Mouse (Mus musculus): ENCODE measurements at regions not wholly inside any gene's neighbourhood (a gene's known extent, or its start where the extent isn't known, plus 50 kb on each side); places are given as distances from the start of the nearest gene placed in this dataset.
"Not testable (repeated sequence)": the region's sequence is repeated elsewhere in the genome, so short reads cannot be mapped to it uniquely, and the experiment has no call there.

DNA sequence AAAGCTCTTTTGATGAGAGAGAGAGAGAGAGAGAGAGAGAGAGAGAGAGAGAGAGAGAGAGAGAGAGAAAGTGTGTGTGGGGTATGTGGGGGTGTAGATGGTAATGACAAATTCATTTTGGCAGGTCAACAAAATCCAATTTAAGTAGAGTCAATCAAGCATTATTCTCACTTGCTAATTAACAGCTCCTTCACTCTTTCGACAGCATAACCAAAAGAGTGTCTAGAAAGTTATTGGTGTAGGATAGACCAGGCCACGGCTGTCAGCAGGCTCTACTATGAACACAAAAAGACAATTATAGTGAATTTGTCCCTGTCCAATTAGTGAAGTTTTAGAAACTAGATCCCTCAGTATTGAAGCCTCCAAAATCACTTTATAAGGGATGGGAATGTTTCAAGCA lies 378.2 kb downstream of the Pcdh20 start:
- no peak for DNase-seq (ENCODE audit: low spot score)

DNA sequence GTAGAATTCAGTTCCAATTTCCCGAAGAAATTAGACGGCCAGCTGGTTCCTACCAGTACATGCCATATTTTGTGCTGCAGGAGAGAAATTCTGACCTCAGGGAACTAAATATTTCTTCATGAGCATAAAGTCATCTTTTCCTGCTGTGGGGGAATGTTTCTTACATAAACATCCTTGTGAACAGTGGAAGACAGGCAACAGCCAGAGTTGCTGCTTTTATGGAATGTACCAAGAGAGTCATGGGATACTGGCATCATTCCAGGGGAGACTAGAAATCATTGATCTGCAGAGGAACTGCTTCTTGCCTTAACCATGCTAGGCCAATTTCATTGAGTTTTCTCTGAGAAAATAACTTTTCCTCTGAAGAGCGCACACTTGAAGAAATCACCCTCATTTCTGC lies 386.3 kb downstream of the Pcdh20 start:
- no peak for DNase-seq (ENCODE audit: low spot score)

DNA sequence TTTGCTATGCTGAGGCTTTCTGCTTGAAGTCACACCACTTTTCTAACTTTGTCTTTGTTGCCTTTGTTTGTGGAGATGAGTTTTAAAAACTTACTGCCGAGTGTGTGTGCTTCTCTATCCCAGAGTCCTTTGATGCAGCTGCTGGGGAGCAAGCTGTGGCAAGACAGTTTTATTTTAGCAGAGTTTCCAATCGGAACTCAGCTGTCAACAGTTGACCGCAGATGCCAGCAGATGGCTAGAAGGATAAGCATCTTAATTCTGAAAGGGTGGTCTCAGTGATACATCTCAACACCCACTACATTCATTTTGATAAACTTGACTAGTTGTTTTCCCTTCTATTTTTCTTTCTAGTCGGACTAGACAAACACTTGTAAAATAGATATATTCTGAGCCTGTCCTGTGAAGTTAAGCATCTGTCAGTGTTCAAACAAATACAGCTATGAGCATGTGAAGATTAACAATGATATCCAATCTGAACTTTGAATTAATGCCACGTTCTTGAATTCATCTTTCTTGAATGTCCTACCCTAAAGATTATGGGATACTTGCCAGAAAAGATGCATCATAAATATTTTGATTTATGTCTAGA lies 398.2 kb downstream of the Pcdh20 start:
- no peak for DNase-seq (ENCODE audit: low spot score)

DNA sequence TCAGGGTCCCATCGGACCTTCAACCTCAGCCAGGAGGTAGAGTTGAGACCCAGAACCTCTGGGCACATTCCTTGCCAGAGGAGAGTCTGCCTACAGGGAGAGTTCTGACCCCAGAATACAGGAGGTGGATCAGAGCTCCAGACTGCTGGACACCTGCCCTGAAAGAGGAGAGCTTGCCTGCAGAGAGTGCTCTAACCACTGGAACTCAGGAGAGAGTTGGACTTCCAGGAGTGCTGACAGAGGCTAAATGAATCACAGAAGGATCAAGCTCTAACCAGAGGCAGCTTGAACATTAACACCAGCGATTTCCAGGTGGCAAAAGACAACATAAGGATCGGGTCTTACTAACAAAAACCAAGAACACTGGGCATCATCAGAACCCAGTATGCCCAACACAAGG lies 423.6 kb downstream of the Pcdh20 start:
- DNase-seq (ENCODE audit: low spot score) = not testable (repeated sequence)

DNA sequence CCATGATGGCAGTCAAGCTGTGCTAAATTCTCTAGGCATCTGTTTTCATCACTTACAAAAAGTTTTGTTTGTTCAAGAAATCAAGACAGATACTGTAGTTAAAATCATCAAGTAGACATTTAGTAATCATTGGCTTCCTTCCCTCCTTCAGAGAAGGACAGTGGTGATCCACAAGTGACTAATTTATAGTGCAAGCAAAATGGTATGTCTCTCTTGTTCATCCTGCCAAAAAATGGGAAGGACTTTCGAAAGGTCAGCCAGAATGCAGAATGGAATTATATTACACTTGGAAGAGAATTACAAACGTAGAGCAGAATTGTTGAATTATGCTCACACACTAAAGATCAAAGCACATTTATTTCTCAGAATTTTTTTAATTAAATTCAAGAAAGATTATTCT lies 457.3 kb downstream of the Pcdh20 start:
- DNase-seq (ENCODE audit: low spot score) = peak; percentile 3

DNA sequence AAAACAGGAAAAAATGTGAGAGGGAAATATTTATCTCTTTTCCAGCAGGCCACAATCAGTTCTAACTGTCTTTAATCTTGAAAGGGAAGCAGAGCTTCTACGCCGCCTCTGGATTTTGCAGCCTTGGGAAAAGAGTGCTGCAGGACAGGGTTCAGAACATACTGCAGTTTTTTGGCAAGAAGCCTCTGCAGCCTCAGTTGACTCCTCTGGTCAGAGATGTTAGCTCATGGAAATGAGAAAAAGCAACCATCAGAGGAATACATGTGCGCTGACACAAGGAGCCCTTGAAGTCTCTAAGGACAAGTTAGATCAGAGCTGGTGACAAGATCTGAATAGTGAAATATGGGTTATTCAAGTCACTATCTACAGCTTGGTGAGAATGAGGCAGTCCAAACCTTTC lies 458.0 kb downstream of the Pcdh20 start:
- peak; percentile 7 for DNase-seq (ENCODE audit: low spot score)

DNA sequence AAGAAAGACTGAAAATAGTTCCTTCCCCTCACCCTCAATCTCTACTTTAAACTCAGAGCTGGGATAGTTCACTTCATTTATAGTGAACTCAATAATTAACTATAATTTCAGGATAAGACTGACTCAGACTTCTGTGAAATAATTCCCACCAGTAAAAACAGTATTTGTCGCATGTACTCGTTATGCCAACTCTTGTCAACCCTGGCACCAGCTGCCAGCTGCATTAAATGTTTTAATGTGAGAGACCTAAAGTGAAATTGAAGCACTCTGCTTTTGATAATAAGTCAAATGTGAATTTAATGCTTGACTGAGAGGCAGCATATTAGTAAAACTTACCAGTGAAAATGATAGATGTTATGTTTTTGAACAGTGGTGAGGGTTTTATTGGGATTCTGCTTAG lies 474.6 kb downstream of the Pcdh20 start:
- DNase-seq (ENCODE audit: low spot score) = no peak

All from gastrocnemius, adult 18-20 months (tissue).